8 mouse cellular contexts compared by ENCODE assay signal in the genomic region with DNA sequence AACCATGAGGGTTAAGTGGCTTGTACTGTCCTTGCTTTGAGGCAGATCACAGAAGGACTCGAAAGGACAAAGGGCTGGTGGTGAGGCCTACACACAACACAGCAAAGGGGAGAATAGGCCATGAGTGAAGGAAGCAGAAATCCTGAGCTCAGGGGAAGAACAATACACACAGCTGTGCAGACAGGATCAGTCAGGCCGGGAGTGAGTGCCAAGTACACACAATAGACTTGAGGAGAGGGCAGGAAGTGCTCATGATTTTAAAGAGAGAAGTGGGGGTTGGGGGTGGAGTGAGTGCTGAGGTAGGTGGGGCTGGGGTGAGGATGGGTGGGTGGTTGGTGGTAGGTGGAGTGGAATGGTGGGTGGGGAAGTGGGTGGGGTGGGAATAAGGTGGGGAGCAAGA.
DNase-seq lines count a peak whose midpoint lies in the region; ATAC-seq and TF ChIP-seq lines count a peak whose summit lies in the region.

No protein-coding gene starts in this region.

- H3K27ac ChIP-seq in kidney, embryonic 16.5 days (ENCODE audit: low read length): no peak overlapping the region
- H3K27ac ChIP-seq in kidney, embryonic 15.5 days: no peak overlapping the region
- no peak overlapping the region for H3K27ac ChIP-seq in heart, postnatal 0 days (ENCODE audit: low read depth)
- H3K27ac ChIP-seq in layer of hippocampus, adult 2 months: no peak overlapping the region

- ATAC-seq in kidney, embryonic 16.5 days (ENCODE audit: low FRiP score, low TSS enrichment): peak; percentile 46; the same call in 1 of the 2 replicates
- no peak for ATAC-seq in kidney, embryonic 15.5 days (replicated peaks; ENCODE audit: low FRiP score)
- peak; percentile 58; the same call in 1 of the 2 replicates for ATAC-seq in heart, postnatal 0 days (ENCODE audit: insufficient read depth, low read depth)

- no peak overlapping the region for H3K4me2 ChIP-seq in kidney, embryonic 16.5 days (replicated peaks; ENCODE audit: low read depth, low read length)
- H3K4me2 ChIP-seq in kidney, embryonic 15.5 days: no peak overlapping the region
- H3K4me2 ChIP-seq in heart, postnatal 0 days (ENCODE audit: low read depth, low read length): no peak overlapping the region

- H3K27me3 ChIP-seq in kidney, embryonic 16.5 days (ENCODE audit: insufficient read depth, low read length): no peaks in the 10 kb centered on the region
- H3K27me3 ChIP-seq in kidney, embryonic 15.5 days: no peaks in the 10 kb centered on the region
- no peaks in the 10 kb centered on the region for H3K27me3 ChIP-seq in heart, postnatal 0 days (ENCODE audit: control insufficient read depth, insufficient read depth, low read length)

- no peaks in the 10 kb centered on the region for H3K4me1 ChIP-seq in kidney, embryonic 16.5 days (ENCODE audit: insufficient read depth, low read length)
- H3K4me1 ChIP-seq in kidney, embryonic 15.5 days: no peaks in the 10 kb centered on the region
- peaks cover 4% of the 10 kb centered on the region; the same call in 1 of the 2 replicates for H3K4me1 ChIP-seq in heart, postnatal 0 days (ENCODE audit: control insufficient read depth, insufficient read depth)

- 57% methylated on average over 2 of the region's 2 CpGs for WGBS in kidney, embryonic 16.5 days
- WGBS in kidney, embryonic 15.5 days: 61% methylated on average over 2 of the region's 2 CpGs
- 34% methylated on average over 2 of the region's 2 CpGs for WGBS in heart, postnatal 0 days

- no peak overlapping the region for H3K4me3 ChIP-seq in kidney, embryonic 16.5 days (ENCODE audit: low read length)
- H3K4me3 ChIP-seq in kidney, embryonic 15.5 days (replicated peaks): no peak overlapping the region
- no peak overlapping the region for H3K4me3 ChIP-seq in heart, postnatal 0 days (ENCODE audit: low read depth, low read length)
- no peak overlapping the region for H3K4me3 ChIP-seq in layer of hippocampus, adult 2 months

- H3K36me3 ChIP-seq in kidney, embryonic 16.5 days (ENCODE audit: insufficient read depth, low read length): no peaks in the 10 kb centered on the region
- no peaks in the 10 kb centered on the region for H3K36me3 ChIP-seq in kidney, embryonic 15.5 days
- H3K36me3 ChIP-seq in heart, postnatal 0 days (replicated peaks; ENCODE audit: control insufficient read depth, insufficient read depth, low read length): no peaks in the 10 kb centered on the region

- no peaks in the 10 kb centered on the region for H3K9me3 ChIP-seq in kidney, embryonic 16.5 days (ENCODE audit: low read length)
- H3K9me3 ChIP-seq in kidney, embryonic 15.5 days (replicated peaks): no peaks in the 10 kb centered on the region
- H3K9me3 ChIP-seq in heart, postnatal 0 days (replicated peaks; ENCODE audit: control insufficient read depth, low read length): no peaks in the 10 kb centered on the region

- no peak for TF ChIP-seq EP300 in heart, postnatal 0 days (IDR thresholded peaks at IDR 0.05; ENCODE audit: low read depth)

- no peak for TF ChIP-seq CTCF in heart, postnatal 0 days (IDR thresholded peaks at IDR 0.05; ENCODE audit: low read depth)
- no peak for TF ChIP-seq CTCF in layer of hippocampus, adult 2 months (conservative IDR thresholded peaks at IDR 0.05)

- H3K9ac ChIP-seq in kidney, embryonic 16.5 days (replicated peaks; ENCODE audit: low read length): no peak overlapping the region
- H3K9ac ChIP-seq in kidney, embryonic 15.5 days: no peak overlapping the region
- no peak overlapping the region for H3K9ac ChIP-seq in heart, postnatal 0 days (replicated peaks; ENCODE audit: low read depth, low read length)

- DNase-seq in ZHBTc4 (ENCODE audit: low read depth, low spot score): peak; percentile 66
- peak; percentile 5 for DNase-seq in heart, postnatal 0 days (ENCODE audit: low spot score)
- peak; percentile 19 to 45 for DNase-seq in thymus, adult 18-20 months
- DNase-seq in kidney, adult 11 months: no peak
- DNase-seq in layer of hippocampus, adult 2 months (ENCODE audit: low spot score in 2 of 2): no peak
- no peak for DNase-seq in right cerebral cortex, postnatal 4 days

Comparison
In these comparisons a context has a peak if more than half of its experiments do, and no peak if none do; other contexts are left out.
1. DNase-seq: peak in ZHBTc4 (single experiment), heart, postnatal 0 days (single experiment) and thymus, adult 18-20 months (2 of 2); none in kidney, adult 11 months (single experiment), layer of hippocampus, adult 2 months (0 of 2) and right cerebral cortex, postnatal 4 days (single experiment).